Mouse (Mus musculus): ENCODE results near the gene Ncapd2. TPM values are rescaled to one million over a fixed set of nuclear protein-coding genes. Genes with fewer than 3 reads are reported as not detected.
A peak's percentile ranks its signal among the peaks of the same experiment; 100 is the strongest.
"Not testable (repeated sequence)": the region's sequence is repeated elsewhere in the genome, so short reads cannot be mapped to it uniquely, and the experiment has no call there.

The Ncapd2 gene
- total RNA-seq, 2 experiments from 2014 or later = 924 to 953 TPM

DNA sequence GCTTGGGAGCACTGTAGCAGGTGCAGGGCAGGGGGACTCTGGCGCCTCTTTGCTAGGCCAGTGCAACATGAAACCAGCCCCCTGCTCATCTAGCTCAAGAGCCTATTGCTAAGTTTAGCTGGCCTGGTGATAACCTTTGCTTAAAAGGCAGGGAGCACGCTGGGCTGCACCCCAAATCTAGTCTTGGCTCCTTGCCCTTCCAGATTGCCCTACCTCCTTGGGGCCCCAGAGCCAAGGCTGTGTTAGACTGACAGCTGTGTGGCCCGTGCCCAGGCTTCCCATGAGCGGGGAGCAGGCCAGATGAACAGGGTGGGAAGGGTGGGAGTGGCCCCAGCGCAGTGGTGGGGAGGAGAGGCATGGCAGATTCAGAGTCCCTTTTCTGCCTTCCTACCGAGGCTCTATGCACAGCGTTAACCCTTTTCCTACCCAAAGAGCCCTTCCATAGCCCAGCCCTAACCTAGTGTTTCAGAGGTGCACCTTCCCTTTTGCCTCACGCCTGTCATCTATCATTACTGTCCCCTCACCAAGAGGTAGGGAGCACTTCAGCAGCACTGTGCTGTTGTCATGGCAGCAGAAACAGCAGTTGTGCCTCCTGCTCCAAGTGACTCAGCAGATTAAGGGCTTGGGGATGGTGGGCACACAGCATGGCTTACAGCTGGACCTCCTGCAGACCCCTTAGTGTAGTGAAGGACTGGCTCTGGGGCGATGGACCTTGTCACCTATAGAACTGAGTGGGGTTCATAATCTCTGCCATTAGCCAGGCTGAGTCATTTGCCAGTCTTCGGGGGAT is 24.4 kb downstream of the Ncapd2 start:
- no peak for ATAC-seq (replicated peaks; ENCODE audit: low FRiP score, poor library complexity, severe bottlenecking)

DNA sequence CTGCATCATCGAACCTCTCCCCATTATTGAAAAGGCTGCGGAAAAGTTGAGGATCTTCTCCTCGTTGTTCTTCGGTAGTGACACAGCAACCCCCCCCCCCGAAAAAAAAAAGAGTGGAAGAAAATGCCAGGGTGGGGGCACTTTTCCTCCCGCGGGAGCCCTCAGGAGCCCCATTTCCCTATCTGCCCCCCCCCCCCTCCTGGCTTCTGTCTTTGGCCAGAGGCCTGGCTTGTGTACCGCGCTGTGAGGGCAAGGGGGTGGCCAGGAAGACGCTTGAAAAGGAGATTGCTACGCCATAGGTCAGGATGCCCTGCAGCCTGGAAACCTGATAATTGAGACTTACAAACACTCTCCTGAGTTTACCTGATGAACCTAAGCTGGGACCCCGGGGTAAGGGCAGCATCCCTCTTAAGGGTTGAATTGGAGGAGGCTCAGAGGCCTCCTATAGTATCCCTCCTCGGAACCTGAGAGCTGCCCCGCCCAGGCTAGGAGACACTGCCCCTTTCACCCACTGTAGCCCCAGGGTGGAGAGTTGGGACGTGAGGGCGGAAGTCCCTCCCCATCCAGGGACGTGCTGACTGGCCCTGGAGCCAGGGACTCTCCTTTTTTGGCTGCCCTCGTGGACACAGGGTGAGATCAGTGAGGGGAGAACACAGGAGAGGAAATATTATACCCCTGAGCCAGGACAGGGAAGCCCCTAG is 25.3 kb downstream of the Ncapd2 start, which contains the start of gene Gapdh:
Gapdh (minus strand) TSS at position 417 of the 701 bp plus-strand sequence.
- ATAC-seq (replicated peaks; ENCODE audit: low FRiP score, poor library complexity, severe bottlenecking) = no peak

DNA sequence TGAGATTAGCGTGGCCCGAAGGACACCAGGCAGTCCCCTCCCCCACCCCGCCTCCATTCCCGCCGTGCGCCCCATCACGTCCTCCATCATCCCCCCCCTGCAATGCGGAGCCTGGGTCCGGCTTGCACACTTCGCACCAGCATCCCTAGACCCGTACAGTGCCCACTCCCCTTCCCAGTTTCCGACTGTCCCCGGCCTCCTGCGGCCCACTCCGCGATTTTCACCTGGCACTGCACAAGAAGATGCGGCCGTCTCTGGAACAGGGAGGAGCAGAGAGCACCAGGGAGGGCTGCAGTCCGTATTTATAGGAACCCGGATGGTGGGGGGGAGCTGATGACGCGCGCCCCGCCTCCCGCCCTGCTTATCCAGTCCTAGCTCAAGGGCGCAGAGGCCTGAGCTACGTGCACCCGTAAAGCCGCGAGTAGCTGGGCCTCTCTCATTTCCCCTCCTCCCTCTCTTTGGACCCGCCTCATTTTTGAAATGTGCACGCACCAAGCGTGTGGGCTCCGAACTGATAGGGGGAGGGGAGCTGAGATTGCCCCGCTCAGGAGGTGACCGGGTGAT is 26.1 kb downstream of the Ncapd2 start:
- ATAC-seq (replicated peaks; ENCODE audit: low FRiP score, poor library complexity, severe bottlenecking) = peak; percentile 78

DNA sequence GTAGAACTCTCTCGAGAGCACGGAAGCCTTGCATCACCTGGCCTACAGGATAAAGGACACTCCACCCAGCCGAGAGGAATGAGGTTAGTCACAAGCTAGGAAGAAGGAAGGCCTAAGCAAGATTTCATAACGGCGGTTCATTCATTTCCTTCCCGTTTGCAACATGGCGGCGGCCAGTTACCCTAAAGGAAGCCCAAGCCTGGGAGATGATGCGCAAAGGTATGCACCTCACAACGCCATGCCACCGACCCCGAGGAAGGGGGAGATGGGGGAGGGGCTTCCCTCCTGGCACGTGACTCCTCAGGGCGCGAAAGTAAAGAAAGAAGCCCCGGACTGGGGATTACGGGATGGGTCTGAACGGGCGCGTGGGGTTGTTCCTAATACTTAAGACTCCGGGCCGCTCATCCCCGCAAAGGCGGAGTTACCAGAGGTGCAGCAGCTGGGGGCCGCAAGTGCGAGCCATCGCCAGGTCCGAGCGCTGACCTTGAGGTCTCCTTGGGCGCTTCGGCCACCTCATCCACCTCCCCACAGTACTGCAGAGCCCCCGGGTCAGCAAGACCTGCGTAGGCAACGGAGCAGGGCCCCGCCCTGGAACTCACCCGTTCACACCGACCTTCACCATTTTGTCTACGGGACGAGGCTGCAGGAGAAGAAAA is 26.7 kb downstream of the Ncapd2 start:
- ATAC-seq (replicated peaks; ENCODE audit: low FRiP score, poor library complexity, severe bottlenecking) = peak; percentile 39

DNA sequence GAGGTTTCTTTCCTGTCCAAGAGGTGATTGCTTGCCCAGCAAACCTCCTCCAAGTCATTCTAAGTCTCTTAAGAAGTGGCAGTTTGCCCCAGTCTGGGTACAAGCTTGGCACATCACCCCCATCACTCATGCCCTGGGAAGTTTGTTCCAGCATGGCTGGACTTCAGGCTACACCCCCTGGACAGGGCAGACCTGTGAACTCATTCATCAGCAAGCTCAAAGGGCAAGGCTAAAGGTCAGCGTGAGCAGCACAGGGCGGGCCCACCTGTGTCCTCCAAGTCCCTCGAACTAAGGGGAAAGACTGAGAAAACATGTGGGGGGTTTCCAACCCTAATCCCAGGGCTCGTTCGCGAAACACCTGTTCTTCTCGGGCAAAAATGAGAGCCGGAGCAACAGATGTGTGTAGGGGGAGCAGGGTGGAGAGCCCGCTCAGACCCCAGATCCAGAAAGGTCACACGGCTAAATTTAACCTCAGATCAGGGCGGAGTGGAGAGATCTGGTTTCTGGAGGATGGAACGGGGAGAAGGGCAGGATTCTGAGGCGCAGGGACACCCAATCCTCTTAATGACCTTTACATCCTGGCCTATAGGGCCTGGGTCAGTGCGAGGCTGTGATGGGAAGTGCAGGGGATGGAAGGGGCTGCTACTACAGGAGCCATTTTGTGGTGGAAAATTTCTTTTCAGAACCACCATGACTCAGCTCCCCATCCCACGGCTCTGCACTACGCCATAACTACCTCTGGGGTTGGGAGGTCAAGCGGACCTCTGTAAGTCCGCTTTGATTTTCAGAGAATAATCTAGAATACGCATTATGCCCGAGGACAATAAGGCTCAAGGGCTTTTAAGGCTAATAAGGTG is 27.5 kb downstream of the Ncapd2 start:
- ATAC-seq (replicated peaks; ENCODE audit: low FRiP score, poor library complexity, severe bottlenecking) = 0 out of 2 replicates have a peak, but pooled peaks have one; percentile 4

DNA sequence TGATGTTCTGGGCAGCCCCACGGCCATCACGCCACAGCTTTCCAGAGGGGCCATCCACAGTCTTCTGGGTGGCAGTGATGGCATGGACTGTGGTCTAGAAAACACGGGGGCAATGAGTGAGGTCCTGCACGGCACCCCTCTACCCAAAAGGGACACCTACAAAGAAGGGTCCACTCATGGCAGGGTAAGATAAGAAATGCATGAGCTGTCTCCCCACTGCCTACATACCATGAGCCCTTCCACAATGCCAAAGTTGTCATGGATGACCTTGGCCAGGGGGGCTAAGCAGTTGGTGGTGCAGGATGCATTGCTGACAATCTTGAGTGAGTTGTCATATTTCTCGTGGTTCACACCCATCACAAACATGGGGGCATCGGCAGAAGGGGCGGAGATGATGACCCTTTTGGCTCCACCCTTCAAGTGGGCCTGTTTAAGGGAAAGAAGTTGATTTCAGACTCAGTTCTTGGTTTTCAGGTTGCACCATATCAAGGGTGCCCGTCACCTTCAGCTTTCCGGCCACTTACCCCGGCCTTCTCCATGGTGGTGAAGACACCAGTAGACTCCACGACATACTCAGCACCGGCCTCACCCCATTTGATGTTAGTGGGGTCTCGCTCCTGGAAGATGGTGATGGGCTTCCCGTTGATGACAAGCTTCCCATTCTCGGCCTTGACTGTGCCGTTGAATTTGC is 28.7 kb downstream of the Ncapd2 start:
- not testable (repeated sequence) for ATAC-seq (replicated peaks; ENCODE audit: low FRiP score, poor library complexity, severe bottlenecking)

DNA sequence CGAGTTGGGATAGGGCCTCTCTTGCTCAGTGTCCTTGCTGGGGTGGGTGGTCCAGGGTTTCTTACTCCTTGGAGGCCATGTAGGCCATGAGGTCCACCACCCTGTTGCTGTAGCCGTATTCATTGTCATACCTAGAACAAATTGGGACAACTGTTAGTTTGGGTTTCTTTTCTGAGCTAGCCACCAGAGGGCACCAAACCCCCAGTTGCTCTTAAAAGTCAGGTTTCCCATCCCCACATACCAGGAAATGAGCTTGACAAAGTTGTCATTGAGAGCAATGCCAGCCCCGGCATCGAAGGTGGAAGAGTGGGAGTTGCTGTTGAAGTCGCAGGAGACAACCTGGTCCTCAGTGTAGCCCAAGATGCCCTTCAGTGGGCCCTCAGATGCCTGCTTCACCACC is 29.5 kb downstream of the Ncapd2 start:
- not testable (repeated sequence) for ATAC-seq (replicated peaks; ENCODE audit: low FRiP score, poor library complexity, severe bottlenecking)

DNA sequence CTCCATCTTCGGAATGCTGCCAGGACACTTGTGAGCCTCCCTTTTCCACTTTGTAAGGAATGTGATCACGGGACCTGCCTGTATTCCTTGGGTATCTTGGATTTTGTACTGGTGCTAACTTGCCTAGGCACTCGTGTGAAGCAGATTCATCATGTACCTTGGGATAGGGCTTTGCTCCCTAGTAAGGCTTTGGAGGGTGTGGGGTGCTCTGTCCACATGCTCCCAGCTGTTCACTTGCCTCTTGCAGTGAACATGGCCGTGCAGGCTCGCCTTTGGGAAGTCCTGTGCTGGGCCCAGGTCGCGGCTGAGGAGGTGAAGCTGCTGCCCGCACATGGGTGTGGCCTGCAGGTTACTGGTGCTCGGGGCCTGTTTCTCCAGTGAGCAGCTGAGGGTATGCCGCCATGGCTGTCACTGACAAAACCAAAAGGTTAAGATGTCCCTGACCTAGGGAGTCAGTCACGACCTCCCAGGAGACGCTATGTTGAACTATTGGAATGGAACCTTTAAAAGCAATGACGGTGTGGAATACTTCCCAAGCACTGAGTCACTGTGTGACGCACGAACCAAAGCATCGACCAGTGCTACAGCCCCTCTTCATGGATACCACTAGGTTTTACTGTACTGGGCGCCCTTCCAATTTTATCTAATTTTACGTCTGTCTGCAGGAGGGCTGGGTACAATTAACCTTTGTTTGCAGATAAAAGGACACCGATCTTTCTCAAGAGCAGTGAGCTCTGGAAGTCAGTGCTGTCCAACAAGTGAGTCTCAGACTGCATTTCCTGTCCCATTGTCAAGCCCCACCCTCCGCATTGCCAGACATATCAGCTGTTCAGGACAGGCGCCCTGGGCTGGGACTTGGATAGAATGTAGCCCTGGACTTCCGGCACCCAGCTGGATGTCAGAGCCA is 30.4 kb downstream of the Ncapd2 start:
- no peak for ATAC-seq (replicated peaks; ENCODE audit: low FRiP score, poor library complexity, severe bottlenecking)

DNA sequence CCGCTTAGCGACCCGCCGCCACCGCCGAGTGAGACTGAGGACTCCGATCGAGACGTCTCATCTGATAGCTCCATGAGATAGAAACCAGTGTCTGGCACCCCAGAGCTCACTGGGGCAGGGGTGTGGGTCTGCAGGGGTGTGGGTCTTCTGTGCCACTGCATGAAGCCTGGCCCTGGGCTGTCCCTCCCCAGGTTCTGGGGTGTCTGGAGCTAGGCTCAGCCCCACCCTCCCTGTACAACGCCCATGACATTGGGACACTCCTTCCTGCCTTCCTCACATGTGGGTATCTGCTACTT is 31.0 kb downstream of the Ncapd2 start:
- ATAC-seq (replicated peaks; ENCODE audit: low FRiP score, poor library complexity, severe bottlenecking) = no peak

DNA sequence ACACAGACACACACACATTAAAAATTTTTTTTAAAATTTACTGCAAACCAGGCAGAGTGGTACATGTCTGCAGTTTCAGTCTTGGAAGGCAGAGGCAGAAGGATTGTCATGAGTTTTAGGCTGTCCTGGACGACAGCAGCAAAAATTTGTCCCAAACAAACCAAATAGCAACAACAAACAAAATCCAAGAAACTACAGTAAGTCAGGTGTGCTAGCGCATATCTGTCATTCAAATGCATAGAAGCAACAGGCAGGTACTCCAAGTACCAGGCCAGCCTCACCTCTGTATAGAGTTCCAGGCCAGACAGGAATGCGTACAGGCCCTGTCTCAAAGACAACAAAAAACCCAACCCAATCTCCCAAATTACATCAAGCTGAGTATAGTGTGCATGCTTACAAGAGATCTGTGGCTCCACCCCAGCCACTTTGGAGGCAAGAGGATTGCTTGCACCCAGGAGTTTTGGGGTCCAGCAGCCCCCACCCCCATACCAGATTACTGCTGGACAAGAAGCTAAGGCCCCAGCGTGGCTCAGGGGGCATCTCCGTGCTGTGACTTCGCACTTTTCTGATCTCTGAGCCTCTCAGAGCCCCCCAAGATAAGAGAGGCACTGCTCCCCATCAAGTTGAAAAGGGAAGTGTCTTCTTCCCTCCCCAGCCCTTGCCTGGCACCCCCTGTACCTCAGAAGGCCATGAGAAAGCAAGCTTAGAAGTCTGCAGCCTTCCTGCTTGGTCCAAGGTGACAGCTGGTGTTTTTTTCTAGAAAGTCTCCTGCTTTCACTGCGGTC is 31.5 kb downstream of the Ncapd2 start:
- no peak for ATAC-seq (replicated peaks; ENCODE audit: low FRiP score, poor library complexity, severe bottlenecking)

DNA sequence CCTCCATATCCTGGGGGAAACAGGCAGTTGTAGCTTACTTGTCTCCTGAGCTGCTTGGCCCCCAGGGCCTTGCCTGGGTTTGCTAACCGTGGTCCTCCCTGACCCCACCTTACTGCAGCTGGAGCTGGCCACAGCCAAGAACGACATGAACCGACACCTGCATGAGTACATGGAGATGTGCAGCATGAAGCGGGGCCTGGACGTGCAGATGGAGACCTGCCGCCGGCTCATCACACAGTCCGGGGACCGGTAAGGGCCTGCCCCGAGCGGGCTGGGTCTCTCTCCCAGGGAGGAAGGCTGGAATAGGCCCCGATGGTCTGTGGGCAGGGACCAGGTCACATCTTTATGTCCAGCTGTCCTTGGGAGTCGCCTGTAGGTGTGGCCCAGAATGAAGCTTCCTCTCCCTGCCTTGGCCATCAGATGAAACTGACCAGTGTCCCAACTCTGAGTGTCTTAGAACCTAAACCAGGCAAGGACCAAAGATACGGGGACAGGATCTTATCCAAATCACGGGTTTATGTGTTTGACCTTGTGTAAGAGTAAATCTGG is 32.5 kb downstream of the Ncapd2 start:
- ATAC-seq (replicated peaks; ENCODE audit: low FRiP score, poor library complexity, severe bottlenecking) = no peak

DNA sequence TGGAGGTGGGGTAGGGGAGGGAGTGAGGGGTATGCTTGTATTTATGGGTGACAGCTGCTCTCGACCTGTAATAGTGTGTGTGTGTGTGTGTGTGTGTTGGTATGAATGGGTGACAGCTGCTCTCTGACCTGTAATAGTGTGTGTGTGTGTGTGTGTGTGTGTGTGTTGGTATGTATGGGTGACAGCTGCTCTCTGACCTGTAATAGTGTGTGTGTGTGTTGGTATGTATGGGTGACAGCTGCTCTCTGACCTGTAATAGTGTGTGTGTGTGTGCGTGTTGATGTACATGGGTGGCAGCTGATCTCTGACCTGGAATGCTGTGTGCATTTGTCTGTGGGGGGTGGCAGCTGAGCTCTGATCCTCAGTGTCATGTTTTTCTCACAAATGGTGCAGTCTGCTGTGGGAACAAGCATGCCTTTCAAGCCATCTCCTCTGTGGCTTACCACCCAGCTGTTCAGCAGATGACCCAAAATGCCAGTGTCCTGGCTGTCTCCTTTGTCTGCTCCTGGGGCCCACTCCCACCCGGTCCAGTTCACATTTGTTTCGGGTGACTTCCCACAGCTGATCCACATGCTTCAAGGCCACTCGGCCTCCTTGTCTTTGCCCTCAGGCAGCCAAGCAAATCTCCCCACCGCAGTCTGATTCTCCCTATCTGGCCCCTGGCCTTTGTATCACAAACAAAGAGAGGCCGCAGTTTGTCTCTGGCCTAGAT is 34.4 kb downstream of the Ncapd2 start:
- no peak for ATAC-seq (replicated peaks; ENCODE audit: low FRiP score, poor library complexity, severe bottlenecking)

DNA sequence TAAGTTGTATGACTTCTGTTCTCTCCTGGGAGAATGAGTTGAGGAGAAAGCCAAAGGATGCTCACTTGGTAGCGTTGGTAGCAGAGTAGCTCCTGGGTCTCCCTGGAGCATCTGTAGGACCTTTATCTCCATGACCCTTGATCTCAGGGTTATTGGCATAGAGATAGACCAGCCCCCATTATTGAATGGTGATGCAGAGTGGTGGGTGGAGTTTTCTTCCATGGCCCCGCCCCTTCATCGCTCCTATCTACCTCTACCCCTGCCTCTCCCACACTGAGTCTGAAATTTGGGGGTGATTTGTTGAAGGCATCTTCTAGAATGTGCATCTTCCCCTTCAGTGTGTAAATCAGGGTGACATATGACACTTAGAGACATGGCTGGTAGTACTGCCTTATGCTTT is 35.0 kb downstream of the Ncapd2 start:
- ATAC-seq (replicated peaks; ENCODE audit: low FRiP score, poor library complexity, severe bottlenecking) = no peak

DNA sequence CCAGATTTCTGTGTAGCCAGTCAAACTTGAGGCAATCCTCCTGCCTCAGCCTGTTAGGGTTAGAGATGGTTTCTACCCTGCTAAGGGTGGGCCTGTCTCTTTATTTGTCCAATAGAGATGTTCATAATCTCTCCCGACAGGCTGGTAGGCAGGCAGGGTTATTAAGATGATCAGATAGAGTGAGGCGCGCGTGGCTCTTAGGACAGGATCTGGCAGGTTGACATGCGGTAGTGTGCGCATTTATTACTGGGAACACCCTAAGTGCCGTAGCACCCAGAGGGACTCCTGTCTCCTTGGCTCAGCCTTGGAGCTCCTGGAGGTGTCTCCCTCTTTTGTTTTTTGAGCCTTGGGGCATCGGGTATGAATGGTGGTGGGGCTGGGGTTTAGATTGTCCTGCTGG is 36.2 kb downstream of the Ncapd2 start:
- ATAC-seq (replicated peaks; ENCODE audit: low FRiP score, poor library complexity, severe bottlenecking) = no peak

DNA sequence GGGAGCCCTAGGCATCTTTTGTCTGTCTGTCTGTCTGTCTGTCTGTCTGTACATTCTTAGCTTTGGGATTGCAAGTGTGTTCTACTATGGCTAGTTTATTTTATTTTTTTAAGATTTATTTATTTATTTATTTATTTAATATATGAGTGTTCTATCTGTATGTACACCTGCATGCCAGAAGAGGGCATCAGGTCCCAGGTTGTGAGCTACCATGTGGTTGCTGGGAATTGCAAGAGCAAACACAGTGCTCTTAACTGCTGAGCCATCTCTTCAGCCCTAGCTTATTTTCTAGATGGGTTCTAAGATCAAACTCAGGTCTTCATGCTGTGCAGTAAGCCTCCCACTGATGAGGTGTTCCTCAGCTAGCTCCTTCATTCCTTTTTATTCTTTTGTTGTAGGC is 37.0 kb downstream of the Ncapd2 start:
- ATAC-seq (replicated peaks; ENCODE audit: low FRiP score, poor library complexity, severe bottlenecking) = no peak

DNA sequence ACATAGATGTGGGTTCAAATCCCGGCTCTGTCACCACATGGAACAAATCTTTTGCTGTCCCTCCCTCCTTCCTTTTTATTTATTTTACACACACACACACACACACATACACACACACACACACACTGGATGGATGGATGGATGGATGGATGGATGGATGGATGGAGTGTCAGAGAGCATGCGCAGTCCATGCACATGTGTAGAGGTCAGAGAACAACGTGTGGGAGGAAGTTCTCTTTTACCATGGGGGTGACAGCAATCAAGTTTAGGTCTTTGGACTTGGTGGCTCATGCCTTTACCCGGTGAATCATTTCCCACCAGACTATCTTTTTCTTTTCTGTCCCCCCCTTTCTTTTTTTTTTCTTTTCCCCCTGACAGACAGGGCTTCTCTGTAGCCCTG is 37.8 kb downstream of the Ncapd2 start:
- no peak for ATAC-seq (replicated peaks; ENCODE audit: low FRiP score, poor library complexity, severe bottlenecking)

DNA sequence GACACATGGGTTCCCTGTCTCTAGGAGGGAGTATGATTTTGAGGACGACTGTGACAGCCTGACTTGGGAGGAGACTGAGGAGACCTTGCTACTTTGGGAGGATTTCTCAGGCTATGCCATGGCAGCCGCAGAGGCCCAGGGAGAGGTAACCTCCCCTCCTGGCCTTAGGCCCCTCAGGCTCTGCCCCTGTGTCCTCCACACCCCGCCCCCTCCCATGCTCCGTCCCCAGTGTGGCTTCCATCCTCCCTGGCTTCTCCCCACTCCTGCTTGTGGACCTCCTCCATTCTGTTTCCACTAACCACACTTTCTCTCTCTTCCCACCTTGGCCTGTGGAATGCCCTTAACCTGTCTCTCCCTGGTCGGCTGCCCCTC is 38.5 kb downstream of the Ncapd2 start:
- no peak for ATAC-seq (replicated peaks; ENCODE audit: low FRiP score, poor library complexity, severe bottlenecking)

Data from erythroid progenitor cell, adult 5-6 weeks (primary cell).